10 mouse cellular contexts compared by ENCODE assay signal in genomic region chr8:108885861-108886260, GRCm38 (mm10).
DNase-seq lines count a peak whose midpoint lies in the region; ATAC-seq lines count a peak whose summit lies in the region.
"Had no signal": no experiment of that assay in that cellular context is flagged by ENCODE, and none has a peak within 500 bp of the region (broad histone marks: within the 10 kb centered on the region; RNA-seq: fewer than 3 reads in every experiment).

No protein-coding gene starts in this region.

- WGBS in heart, embryonic 13.5 days: 83% methylated on average over 12 of the region's 12 CpGs
- WGBS in embryonic facial prominence, embryonic 13.5 days: 69% methylated on average over 12 of the region's 12 CpGs
- WGBS in hindbrain, embryonic 12.5 days: 50% methylated on average over 12 of the region's 12 CpGs
- 22% methylated on average over 12 of the region's 12 CpGs for WGBS in neural tube, embryonic 13.5 days

- no peak overlapping the region for H3K9ac ChIP-seq in heart, embryonic 13.5 days
- H3K9ac ChIP-seq in embryonic facial prominence, embryonic 13.5 days: no peak overlapping the region
- H3K9ac ChIP-seq in hindbrain, embryonic 12.5 days: no peak overlapping the region
- H3K9ac ChIP-seq in neural tube, embryonic 13.5 days: no peak overlapping the region
- H3K9ac ChIP-seq: kidney, embryonic 15.5 days; liver, embryonic 14.5 days had no signal

- no peak overlapping the region for H3K4me2 ChIP-seq in heart, embryonic 13.5 days
- no peak overlapping the region for H3K4me2 ChIP-seq in embryonic facial prominence, embryonic 13.5 days
- 0 out of 2 replicates have a peak overlapping the region, but pooled peaks have one; percentile 7 for H3K4me2 ChIP-seq in hindbrain, embryonic 12.5 days (replicated peaks)
- 0 out of 2 replicates have a peak overlapping the region, but pooled peaks have one; percentile 2 for H3K4me2 ChIP-seq in neural tube, embryonic 13.5 days

- H3K9me3 ChIP-seq in heart, embryonic 13.5 days: no peaks in the 10 kb centered on the region
- no peaks in the 10 kb centered on the region for H3K9me3 ChIP-seq in embryonic facial prominence, embryonic 13.5 days
- H3K9me3 ChIP-seq in hindbrain, embryonic 12.5 days (replicated peaks): no peaks in the 10 kb centered on the region
- H3K9me3 ChIP-seq in neural tube, embryonic 13.5 days: no peaks in the 10 kb centered on the region
- H3K9me3 ChIP-seq: kidney, embryonic 15.5 days had no signal

- ATAC-seq in heart, embryonic 13.5 days (ENCODE audit: extremely low read depth, insufficient number of reproducible peaks, low FRiP score, low TSS enrichment): no peak
- no peak for ATAC-seq in embryonic facial prominence, embryonic 13.5 days (ENCODE audit: insufficient number of reproducible peaks, insufficient read depth, low FRiP score, low TSS enrichment, low read depth)
- no peak for ATAC-seq in hindbrain, embryonic 12.5 days (ENCODE audit: low FRiP score)
- no peak for ATAC-seq in neural tube, embryonic 13.5 days (ENCODE audit: low read depth)

- no peaks in the 10 kb centered on the region for H3K36me3 ChIP-seq in heart, embryonic 13.5 days
- peaks cover 16% of the 10 kb centered on the region for H3K36me3 ChIP-seq in embryonic facial prominence, embryonic 13.5 days
- H3K36me3 ChIP-seq in hindbrain, embryonic 12.5 days: 0 out of 2 replicates have a peak, but pooled peaks cover 2% of the 10 kb centered on the region
- no peaks in the 10 kb centered on the region for H3K36me3 ChIP-seq in neural tube, embryonic 13.5 days
- H3K36me3 ChIP-seq: kidney, embryonic 15.5 days had no signal

- H3K27me3 ChIP-seq in heart, embryonic 13.5 days (replicated peaks): no peaks in the 10 kb centered on the region
- no peaks in the 10 kb centered on the region for H3K27me3 ChIP-seq in embryonic facial prominence, embryonic 13.5 days
- no peaks in the 10 kb centered on the region for H3K27me3 ChIP-seq in hindbrain, embryonic 12.5 days
- H3K27me3 ChIP-seq in neural tube, embryonic 13.5 days: no peaks in the 10 kb centered on the region
- H3K27me3 ChIP-seq: kidney, embryonic 15.5 days had no signal

- no peak for DNase-seq in heart, adult 9 months (ENCODE audit: low spot score in 2 of 2)
- no peak for DNase-seq in thymus, postnatal 14 days
- no peak for DNase-seq in layer of hippocampus, postnatal 10 days (ENCODE audit: low spot score in 2 of 2)
- DNase-seq in gastrocnemius, postnatal 25 days: no peak

- peaks cover 50% of the 10 kb centered on the region for H3K4me1 ChIP-seq in heart, embryonic 13.5 days
- H3K4me1 ChIP-seq in embryonic facial prominence, embryonic 13.5 days: peaks cover 50% of the 10 kb centered on the region
- peaks cover 64% of the 10 kb centered on the region for H3K4me1 ChIP-seq in hindbrain, embryonic 12.5 days
- H3K4me1 ChIP-seq in neural tube, embryonic 13.5 days (replicated peaks): peaks cover 65% of the 10 kb centered on the region

- H3K4me3 ChIP-seq in heart, embryonic 13.5 days: no peak overlapping the region
- no peak overlapping the region for H3K4me3 ChIP-seq in embryonic facial prominence, embryonic 13.5 days
- no peak overlapping the region for H3K4me3 ChIP-seq in hindbrain, embryonic 12.5 days
- H3K4me3 ChIP-seq in neural tube, embryonic 13.5 days: no peak overlapping the region
- H3K4me3 ChIP-seq: kidney, embryonic 15.5 days had no signal

- 0 out of 2 replicates have a peak overlapping the region, but pooled peaks have one; percentile 14 for H3K27ac ChIP-seq in heart, embryonic 13.5 days (replicated peaks)
- H3K27ac ChIP-seq in embryonic facial prominence, embryonic 13.5 days: peak overlapping the region; percentile 68
- H3K27ac ChIP-seq in hindbrain, embryonic 12.5 days: peak overlapping the region; percentile 69
- H3K27ac ChIP-seq in neural tube, embryonic 13.5 days (replicated peaks): peak overlapping the region; percentile 78
- H3K27ac ChIP-seq: liver, embryonic 14.5 days had no signal

Comparison
In these comparisons a context has a peak if more than half of its experiments do, and no peak if none do; other contexts are left out.
1. H3K27ac ChIP-seq: peak in every context shown above with its lines; median percentile 78 in neural tube, embryonic 13.5 days; 69 in hindbrain, embryonic 12.5 days; 68 in embryonic facial prominence, embryonic 13.5 days; 14 in heart, embryonic 13.5 days.
2. H3K4me2 ChIP-seq: peak in hindbrain, embryonic 12.5 days (single experiment) and neural tube, embryonic 13.5 days (single experiment); none in heart, embryonic 13.5 days (single experiment) and embryonic facial prominence, embryonic 13.5 days (single experiment).